Mouse (Mus musculus) forebrain, embryonic 12.5 days (tissue): ENCODE results near the gene Stpg4. TPM values are rescaled to one million over a fixed set of nuclear protein-coding genes. Genes with fewer than 3 reads are reported as not detected.

ENCODE experiments used
- ATAC-seq: fragments of 200-750 bp; cut with Nextera tagmentation; 2 replicates; pipeline ENCODE4 v1.8.0; 2017; ENCODE audit warnings: moderate TSS enrichment; ENCODE audit not compliant: low FRiP score
- H3K27ac ChIP-seq: fragments of 300-500 bp; sonication (generic); 2 replicates; pipeline ENCODE4 v1.5.1; 2016; ENCODE audit warnings: mild to moderate bottlenecking
- H3K27me3 ChIP-seq: fragments of 300-500 bp; sonication (generic); 2 replicates; pipeline ENCODE4 v1.6.1; 2016; ENCODE audit warnings: mild to moderate bottlenecking
- H3K36me3 ChIP-seq: fragments of 300-500 bp; sonication (generic); replicated peaks from 2 replicates; pipeline ENCODE4 v1.6.1; 2016; ENCODE audit warnings: mild to moderate bottlenecking
- H3K4me1 ChIP-seq: fragments of 300-500 bp; sonication (generic); 2 replicates; pipeline ENCODE4 v1.6.1; 2016
- H3K4me2 ChIP-seq: fragments of 300-500 bp; sonication (generic); 2 replicates; pipeline ENCODE4 v1.6.1; 2016; ENCODE audit warnings: mild to moderate bottlenecking, moderate library complexity
- H3K4me3 ChIP-seq: fragments of 300-500 bp; sonication (generic); replicated peaks from 2 replicates; pipeline ENCODE4 v1.5.1; 2016; ENCODE audit warnings: mild to moderate bottlenecking
- H3K9ac ChIP-seq: fragments of 300-500 bp; sonication (generic); 2 replicates; pipeline ENCODE4 v1.6.1; 2016; ENCODE audit warnings: mild to moderate bottlenecking
- H3K9me3 ChIP-seq: fragments of 300-500 bp; sonication (generic); 2 replicates; pipeline ENCODE4 v1.6.1; 2016
- WGBS: fragments of 180-500 bp; shearing (Covaris S2); methylation state at CpG from one replicate; pipeline ENCODE4 v1.1.7; 2016; 5-methylcytosine and 5-hydroxymethylcytosine counted together
- polyA plus RNA-seq: library from polyadenylated mRNA; unstranded; fragments of >200 nt; fragmentation: Nextera tagmentation; extraction: Ambion mirVana; gene quantifications from 2 replicates; pipeline ENCODE4 v1.2.1, GENCODE M21; 2016

Gene Stpg4
- polyA plus RNA-seq, 1 experiment from 2014 or later: not detected

GRCm38 (mm10) chr17:87402444-87402843 lies 25.1 kb downstream of the Stpg4 start:
- 92% methylated on average over 11 of the region's 11 CpGs for WGBS
- ATAC-seq: no peak
- H3K27me3 ChIP-seq: no peaks in the 10 kb centered on the region

GRCm38 (mm10) chr17:87397088-87397487 lies 30.5 kb downstream of the Stpg4 start:
- 88% methylated on average over 11 of the region's 11 CpGs for WGBS

More at GRCm38 (mm10) chr17:87402444-87402843, 25.1 kb downstream of the Stpg4 start:
- no peak overlapping the region for H3K4me2 ChIP-seq
- H3K4me3 ChIP-seq: no peak overlapping the region
- H3K9ac ChIP-seq: no peak overlapping the region
- H3K36me3 ChIP-seq: no peaks in the 10 kb centered on the region
- no peaks in the 10 kb centered on the region for H3K9me3 ChIP-seq
- no peaks in the 10 kb centered on the region for H3K4me1 ChIP-seq
- H3K27ac ChIP-seq: no peak overlapping the region

GRCm38 (mm10) chr17:87391242-87391641 lies 36.3 kb downstream of the Stpg4 start:
- Histone ChIP-seq H3K27me3 (no peaks in the 10 kb centered on the region), H3K4me3 (no peak overlapping the region), H3K9ac (no peak overlapping the region), H3K4me2 (no peak overlapping the region), H3K36me3 (no peaks in the 10 kb centered on the region), H3K9me3 (no peaks in the 10 kb centered on the region), H3K27ac (no peak overlapping the region), H3K4me1 (peaks cover 3% of the 10 kb centered on the region)
- WGBS: 64% methylated on average over 7 of the region's 7 CpGs
- ATAC-seq: no peak

More at GRCm38 (mm10) chr17:87397088-87397487, 30.5 kb downstream of the Stpg4 start:
- no peak overlapping the region for H3K27ac ChIP-seq
- no peaks in the 10 kb centered on the region for H3K4me1 ChIP-seq
- ATAC-seq: no peak
- H3K9ac ChIP-seq: no peak overlapping the region
- H3K4me3 ChIP-seq: no peak overlapping the region
- H3K4me2 ChIP-seq: no peak overlapping the region
- no peaks in the 10 kb centered on the region for H3K27me3 ChIP-seq
- no peaks in the 10 kb centered on the region for H3K9me3 ChIP-seq
- no peaks in the 10 kb centered on the region for H3K36me3 ChIP-seq

- H3K36me3 ChIP-seq: no peaks in the 10 kb centered on the region
- 0 out of 2 replicates have a peak, but pooled peaks have one; percentile 14 for ATAC-seq
- H3K9ac ChIP-seq: no peak overlapping the region
- no peak overlapping the region for H3K27ac ChIP-seq
- WGBS: 49% methylated on average over 5 of the region's 5 CpGs
- no peak overlapping the region for H3K4me2 ChIP-seq
- peaks cover 3% of the 10 kb centered on the region for H3K4me1 ChIP-seq
- no peaks in the 10 kb centered on the region for H3K27me3 ChIP-seq
- H3K9me3 ChIP-seq: no peaks in the 10 kb centered on the region
- H3K4me3 ChIP-seq: no peak overlapping the region
Measured at GRCm38 (mm10) chr17:87387068-87387467, 40.5 kb downstream of the Stpg4 start.

- no peak for ATAC-seq
- Histone ChIP-seq H3K4me3 (no peak overlapping the region), H3K27me3 (no peaks in the 10 kb centered on the region), H3K9ac (no peak overlapping the region), H3K4me2 (no peak overlapping the region), H3K36me3 (no peaks in the 10 kb centered on the region), H3K4me1 (peaks cover 3% of the 10 kb centered on the region), H3K9me3 (no peaks in the 10 kb centered on the region), H3K27ac (no peak overlapping the region)
- WGBS: 87% methylated on average over 3 of the region's 3 CpGs
Measured at GRCm38 (mm10) chr17:87385835-87386234, 41.7 kb downstream of the Stpg4 start.

- H3K4me1 ChIP-seq: peaks cover 39% of the 10 kb centered on the region
- H3K27ac ChIP-seq: no peak overlapping the region
- H3K36me3 ChIP-seq: no peaks in the 10 kb centered on the region
- H3K27me3 ChIP-seq: no peaks in the 10 kb centered on the region
- no peak overlapping the region for H3K4me3 ChIP-seq
- no peak for ATAC-seq
- no peaks in the 10 kb centered on the region for H3K9me3 ChIP-seq
- no peak overlapping the region for H3K9ac ChIP-seq
- 87% methylated on average over 9 of the region's 9 CpGs for WGBS
- H3K4me2 ChIP-seq: no peak overlapping the region
Measured at GRCm38 (mm10) chr17:87380681-87381080, 46.9 kb downstream of the Stpg4 start.

GRCm38 (mm10) chr17:87379821-87380220 lies 47.7 kb downstream of the Stpg4 start:
- no peaks in the 10 kb centered on the region for H3K9me3 ChIP-seq
- peak overlapping the region; percentile 22; the same call in 1 of the 2 replicates for H3K9ac ChIP-seq
- H3K27ac ChIP-seq: 0 out of 2 replicates have a peak overlapping the region, but pooled peaks have one; percentile 31
- no peak overlapping the region for H3K4me3 ChIP-seq
- H3K36me3 ChIP-seq: no peaks in the 10 kb centered on the region
- H3K4me2 ChIP-seq: no peak overlapping the region
- H3K4me1 ChIP-seq: peaks cover 39% of the 10 kb centered on the region
- no peaks in the 10 kb centered on the region for H3K27me3 ChIP-seq
- 61% methylated on average over 7 of the region's 10 CpGs for WGBS
- ATAC-seq: no peak

GRCm38 (mm10) chr17:87379160-87379624 lies 48.3 kb downstream of the Stpg4 start:
- H3K9ac ChIP-seq: no peak overlapping the region
- no peak overlapping the region for H3K4me3 ChIP-seq
- H3K4me1 ChIP-seq: peaks cover 39% of the 10 kb centered on the region
- ATAC-seq: no peak
- peak overlapping the region; percentile 61 for H3K27ac ChIP-seq
- H3K4me2 ChIP-seq: peak overlapping the region; percentile 1; the same call in 1 of the 2 replicates
- H3K9me3 ChIP-seq: no peaks in the 10 kb centered on the region
- no peaks in the 10 kb centered on the region for H3K27me3 ChIP-seq
- H3K36me3 ChIP-seq: no peaks in the 10 kb centered on the region
- 81% methylated on average over 11 of the region's 11 CpGs for WGBS

- Histone ChIP-seq H3K4me1 (peaks cover 39% of the 10 kb centered on the region), H3K4me2 (peak overlapping the region; percentile 1; the same call in 1 of the 2 replicates), H3K9ac (no peak overlapping the region), H3K36me3 (no peaks in the 10 kb centered on the region), H3K4me3 (no peak overlapping the region), H3K27ac (peak overlapping the region; percentile 61), H3K27me3 (no peaks in the 10 kb centered on the region), H3K9me3 (no peaks in the 10 kb centered on the region)
- peak; percentile 52 for ATAC-seq
- WGBS: 54% methylated on average over 16 of the region's 16 CpGs
Measured at GRCm38 (mm10) chr17:87378354-87379159, 49.0 kb downstream of the Stpg4 start.

GRCm38 (mm10) chr17:87377536-87377935 lies 50.0 kb downstream of the Stpg4 start:
- WGBS: 61% methylated on average over 6 of the region's 6 CpGs
- peaks cover 39% of the 10 kb centered on the region for H3K4me1 ChIP-seq
- no peak overlapping the region for H3K4me3 ChIP-seq
- H3K27me3 ChIP-seq: no peaks in the 10 kb centered on the region
- ATAC-seq: no peak
- H3K27ac ChIP-seq: 0 out of 2 replicates have a peak overlapping the region, but pooled peaks have one; percentile 4
- H3K9ac ChIP-seq: no peak overlapping the region
- H3K9me3 ChIP-seq: no peaks in the 10 kb centered on the region
- no peaks in the 10 kb centered on the region for H3K36me3 ChIP-seq
- H3K4me2 ChIP-seq: no peak overlapping the region

GRCm38 (mm10) chr17:87376831-87377471 lies 50.6 kb downstream of the Stpg4 start:
- H3K9me3 ChIP-seq: no peaks in the 10 kb centered on the region
- ATAC-seq: no peak
- H3K27me3 ChIP-seq: no peaks in the 10 kb centered on the region
- WGBS: 93% methylated on average over 6 of the region's 6 CpGs
- peaks cover 44% of the 10 kb centered on the region for H3K4me1 ChIP-seq
- H3K4me3 ChIP-seq: no peak overlapping the region
- no peak overlapping the region for H3K9ac ChIP-seq
- no peaks in the 10 kb centered on the region for H3K36me3 ChIP-seq
- H3K27ac ChIP-seq: 0 out of 2 replicates have a peak overlapping the region, but pooled peaks have one; percentile 4
- no peak overlapping the region for H3K4me2 ChIP-seq

GRCm38 (mm10) chr17:87375941-87376511 lies 51.5 kb downstream of the Stpg4 start:
- ATAC-seq: no peak
- Histone ChIP-seq H3K4me2 (no peak overlapping the region), H3K27me3 (no peaks in the 10 kb centered on the region), H3K36me3 (no peaks in the 10 kb centered on the region), H3K9ac (no peak overlapping the region), H3K4me1 (peaks cover 44% of the 10 kb centered on the region), H3K27ac (no peak overlapping the region), H3K4me3 (no peak overlapping the region), H3K9me3 (no peaks in the 10 kb centered on the region)
- 82% methylated on average over 10 of the region's 10 CpGs for WGBS
